Mouse (Mus musculus) urinary bladder, adult 2 months (tissue): Measurements from ENCODE around the gene Isl2. TPM values are rescaled to one million over a fixed set of nuclear protein-coding genes. Genes with fewer than 3 reads are reported as not detected.

Source experiments
- DNase-seq: peaks from one replicate; pipeline ENCODE4 v3.0.0; 2022; ENCODE audit warnings: low spot score
- polyA plus RNA-seq: library from polyadenylated mRNA; depleted of rRNA; stranded (reverse); fragments of >200 nt; gene quantifications from 2 replicates; pipeline ENCODE4 v1.2.3, GENCODE M21; 2012; rRNA removed

Isl2 gene
- polyA plus RNA-seq: 0.32 and 0.37 TPM in 2 replicates

GRCm38 (mm10) chr9:55538377-55538776 is at the start of gene Isl2:
Isl2 (plus strand) TSS chr9:55538672.
- DNase-seq: no peak

- no peak for DNase-seq
Observed at GRCm38 (mm10) chr9:55507922-55508321, 30.6 kb upstream of the Isl2 start.

- no peak for DNase-seq
Observed at GRCm38 (mm10) chr9:55508701-55509100, 29.8 kb upstream of the Isl2 start.

GRCm38 (mm10) chr9:55509731-55510130 is 28.7 kb upstream of the Isl2 start:
- DNase-seq: no peak

- DNase-seq: no peak
Observed at GRCm38 (mm10) chr9:55510651-55511235, 27.7 kb upstream of the Isl2 start.

- DNase-seq: no peak
Observed at GRCm38 (mm10) chr9:55511521-55511993, 26.9 kb upstream of the Isl2 start.

- peak; percentile 91 for DNase-seq
Observed at GRCm38 (mm10) chr9:55512027-55512543, 26.4 kb upstream of the Isl2 start, which contains the start of gene Etfa. Etfa (minus strand) TSS chr9:55512243.

GRCm38 (mm10) chr9:55525716-55526115 is 12.8 kb upstream of the Isl2 start:
- no peak for DNase-seq

- no peak for DNase-seq
Observed at GRCm38 (mm10) chr9:55535907-55536306, 2.6 kb upstream of the Isl2 start.

GRCm38 (mm10) chr9:55539006-55539405 is 534 bp downstream of the Isl2 start:
- DNase-seq: no peak

- DNase-seq: no peak
Observed at GRCm38 (mm10) chr9:55539661-55540390, 1.4 kb downstream of the Isl2 start.

GRCm38 (mm10) chr9:55540391-55540770 is 1.9 kb downstream of the Isl2 start:
- no peak for DNase-seq

- DNase-seq: peak; percentile 39
Observed at GRCm38 (mm10) chr9:55540888-55541287, 2.4 kb downstream of the Isl2 start.

- peak; percentile 30 for DNase-seq
Observed at GRCm38 (mm10) chr9:55541681-55542365, 3.4 kb downstream of the Isl2 start.

GRCm38 (mm10) chr9:55542366-55543325 is 4.2 kb downstream of the Isl2 start:
- DNase-seq: no peak

GRCm38 (mm10) chr9:55543336-55543702 is 4.8 kb downstream of the Isl2 start:
- no peak for DNase-seq

- DNase-seq: peak; percentile 34
Observed at GRCm38 (mm10) chr9:55543703-55544401, 5.4 kb downstream of the Isl2 start.

- DNase-seq: peak; percentile 37
Observed at GRCm38 (mm10) chr9:55544861-55545555, 6.5 kb downstream of the Isl2 start.

- no peak for DNase-seq
Observed at GRCm38 (mm10) chr9:55545556-55546175, 7.2 kb downstream of the Isl2 start.
